Mouse (Mus musculus) fibroblast of lung, adult 2 months (primary cell): ENCODE measurements around the gene Meis2.
A peak's percentile ranks its signal among the peaks of the same experiment; 100 is the strongest.

Source experiments
- DNase-seq: peaks from one replicate; pipeline ENCODE4 v3.0.0-alpha.2; 2011; ENCODE audit warnings: low read depth

Meis2 gene

DNA sequence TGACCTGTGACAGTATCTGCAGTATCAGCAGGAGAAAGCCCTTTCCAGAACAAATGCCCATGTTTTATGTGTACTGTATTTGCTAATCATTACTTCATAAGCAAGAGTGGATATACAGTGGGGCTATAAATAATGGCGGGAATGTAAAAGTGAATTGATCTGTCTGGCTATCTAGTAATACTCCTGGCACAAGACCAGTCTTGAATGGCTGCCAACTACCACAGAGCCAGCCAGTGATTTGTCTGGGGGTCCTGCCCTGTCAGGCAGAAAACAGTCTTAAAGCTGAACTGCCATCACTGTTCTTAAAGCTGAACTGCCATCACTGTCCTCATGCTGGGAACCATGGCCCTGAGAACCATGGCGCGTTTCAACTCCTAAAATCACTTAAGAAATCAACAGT lies 169.9 kb downstream of the Meis2 start:
- no peak for DNase-seq

DNA sequence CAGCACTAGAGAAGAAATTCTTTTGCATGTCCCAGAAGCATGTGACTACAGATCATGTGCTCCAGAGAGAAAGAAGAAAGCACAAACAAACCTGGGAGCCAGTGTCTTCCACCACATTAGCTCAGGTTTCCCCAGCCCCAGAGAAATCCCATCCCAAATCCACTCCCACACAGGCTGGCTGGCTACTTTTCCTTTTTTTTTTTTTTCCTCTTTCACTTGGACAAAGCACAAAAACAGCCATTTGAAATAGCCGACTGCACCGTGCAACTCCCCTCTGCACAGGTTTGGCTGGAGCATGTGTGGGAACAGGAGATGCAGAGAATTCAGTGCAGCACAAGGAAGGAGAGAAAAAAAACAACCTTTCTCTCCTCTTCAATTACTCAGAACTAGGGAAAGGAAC lies 170.4 kb downstream of the Meis2 start:
- peak; percentile 42 for DNase-seq

DNA sequence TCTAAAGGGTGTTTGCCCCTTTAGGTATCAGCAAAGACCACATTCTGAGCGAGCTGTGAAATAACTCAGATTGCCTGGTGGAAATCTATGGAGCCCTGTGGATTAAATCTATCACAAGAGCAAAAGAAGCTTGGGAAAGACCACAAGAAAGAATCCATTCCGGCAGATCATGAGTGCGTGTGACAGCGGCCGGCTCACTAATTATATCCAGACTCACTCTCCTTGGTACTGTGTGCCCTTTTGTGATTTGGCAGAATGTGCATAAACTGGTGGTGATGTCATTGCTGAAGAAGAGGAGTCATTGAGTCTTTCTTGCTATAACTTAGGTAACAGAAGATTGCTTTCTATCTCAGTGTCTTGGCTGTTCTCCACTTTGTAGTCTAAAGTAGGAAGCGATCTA lies 172.5 kb downstream of the Meis2 start:
- no peak for DNase-seq

DNA sequence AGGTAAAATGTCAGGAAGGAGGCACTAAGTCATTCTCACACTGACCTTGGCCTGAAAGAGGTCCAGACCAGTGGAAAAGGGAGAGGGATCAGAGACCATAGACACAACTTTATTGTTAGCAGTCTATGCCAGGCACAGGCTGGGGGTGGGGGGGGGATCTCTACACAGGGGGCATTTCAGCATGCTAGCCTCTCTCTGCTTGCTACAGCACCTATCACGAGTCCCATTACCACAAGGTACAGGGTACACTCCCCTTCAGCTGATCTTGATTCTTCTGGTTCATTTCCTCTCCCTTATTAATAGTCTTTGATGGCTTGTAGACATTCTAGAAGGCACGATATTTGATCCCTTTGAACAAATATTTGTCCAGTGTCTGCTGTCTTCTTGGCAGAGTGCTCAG lies 174.9 kb downstream of the Meis2 start:
- no peak for DNase-seq

- DNase-seq: no peak
These were observed 175.6 kb downstream of the Meis2 start for GRCm38 (mm10) chr2:115890030-115890429.

- no peak for DNase-seq
These were observed 176.4 kb downstream of the Meis2 start for GRCm38 (mm10) chr2:115889212-115889611.

- DNase-seq: no peak
These were observed 177.1 kb downstream of the Meis2 start for GRCm38 (mm10) chr2:115888336-115889077.

- DNase-seq: no peak
These were observed 178.0 kb downstream of the Meis2 start for GRCm38 (mm10) chr2:115887631-115888030.

GRCm38 (mm10) chr2:115884184-115884583 lies 181.5 kb downstream of the Meis2 start:
- no peak for DNase-seq

DNA sequence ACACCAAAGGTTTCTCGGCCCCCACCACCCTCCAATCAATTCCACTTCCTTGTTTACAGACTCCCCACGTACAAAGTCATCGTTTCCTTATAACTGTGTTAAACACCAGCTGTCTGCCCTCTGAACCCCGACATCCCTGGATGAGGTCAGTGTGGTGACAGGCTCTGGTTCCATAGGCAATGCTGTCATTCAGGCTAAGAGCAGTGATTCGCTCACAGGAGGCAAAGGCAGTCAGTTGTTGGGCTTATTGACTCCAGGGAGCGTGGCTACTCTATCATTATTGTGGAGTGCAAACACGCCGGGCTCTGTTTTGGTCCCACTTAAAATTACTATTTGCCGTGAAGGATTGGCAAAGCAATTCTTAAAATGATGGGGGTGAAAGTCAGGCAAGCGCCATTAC lies 182.1 kb downstream of the Meis2 start:
- no peak for DNase-seq

DNA sequence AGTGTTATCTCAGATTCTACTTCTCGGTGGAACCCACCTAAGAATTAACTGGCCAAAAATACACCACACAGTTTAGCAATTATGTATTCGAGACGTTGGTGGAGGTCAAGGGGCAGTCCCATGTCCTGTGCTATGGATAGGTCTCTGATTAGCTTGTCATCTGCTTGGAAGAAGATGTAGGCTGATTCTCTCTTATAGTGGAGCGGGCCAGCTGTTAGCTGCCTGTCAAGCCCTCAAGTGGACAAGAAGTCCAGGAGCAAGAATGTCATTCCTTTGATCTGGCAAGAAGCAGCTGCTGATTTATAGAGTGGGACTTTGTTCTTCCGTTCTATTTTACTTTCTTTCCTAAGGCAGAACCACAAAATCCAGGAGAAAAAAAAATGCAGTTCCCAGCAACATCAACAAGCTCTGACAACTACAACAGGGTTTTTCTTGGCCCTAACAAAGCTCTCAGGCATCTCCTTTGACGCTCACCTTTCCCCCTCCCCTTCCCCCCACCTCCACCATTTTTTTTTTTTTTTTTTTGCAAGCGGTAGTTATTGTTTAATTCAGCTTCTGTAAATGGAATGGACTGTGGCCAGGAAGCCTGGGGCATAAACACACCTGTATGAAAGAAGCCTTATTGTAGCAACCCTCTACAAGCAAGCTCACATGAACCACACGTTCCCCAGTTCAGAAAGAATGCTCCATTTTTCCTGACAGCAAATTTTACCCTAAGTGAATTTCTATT lies 189.7 kb downstream of the Meis2 start:
- no peak for DNase-seq

GRCm38 (mm10) chr2:115872851-115873250 lies 192.8 kb downstream of the Meis2 start:
- DNase-seq: no peak

DNA sequence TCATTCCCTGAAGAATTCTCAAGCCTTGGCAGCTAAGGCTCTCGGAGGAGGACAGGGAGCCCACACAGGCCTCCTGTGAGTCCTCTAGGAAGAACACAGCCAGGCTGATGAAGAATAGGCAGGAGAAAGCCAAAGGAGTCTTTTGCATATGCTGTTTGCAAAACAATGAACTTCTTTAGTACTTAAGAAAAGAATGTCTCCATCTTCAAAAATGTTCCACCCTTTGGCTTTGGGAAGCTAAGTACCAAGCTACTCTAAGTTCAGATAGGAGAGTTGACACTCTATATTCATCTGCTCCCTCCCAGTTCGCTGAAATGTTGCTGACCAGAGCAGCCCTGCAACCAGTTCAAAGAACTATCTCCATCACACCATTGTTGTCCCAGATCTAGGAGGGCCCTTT lies 195.7 kb downstream of the Meis2 start:
- DNase-seq: no peak

- DNase-seq: no peak
These were observed 204.9 kb downstream of the Meis2 start for GRCm38 (mm10) chr2:115860600-115861347.

- no peak for DNase-seq
These were observed 205.5 kb downstream of the Meis2 start for GRCm38 (mm10) chr2:115860141-115860480.

DNA sequence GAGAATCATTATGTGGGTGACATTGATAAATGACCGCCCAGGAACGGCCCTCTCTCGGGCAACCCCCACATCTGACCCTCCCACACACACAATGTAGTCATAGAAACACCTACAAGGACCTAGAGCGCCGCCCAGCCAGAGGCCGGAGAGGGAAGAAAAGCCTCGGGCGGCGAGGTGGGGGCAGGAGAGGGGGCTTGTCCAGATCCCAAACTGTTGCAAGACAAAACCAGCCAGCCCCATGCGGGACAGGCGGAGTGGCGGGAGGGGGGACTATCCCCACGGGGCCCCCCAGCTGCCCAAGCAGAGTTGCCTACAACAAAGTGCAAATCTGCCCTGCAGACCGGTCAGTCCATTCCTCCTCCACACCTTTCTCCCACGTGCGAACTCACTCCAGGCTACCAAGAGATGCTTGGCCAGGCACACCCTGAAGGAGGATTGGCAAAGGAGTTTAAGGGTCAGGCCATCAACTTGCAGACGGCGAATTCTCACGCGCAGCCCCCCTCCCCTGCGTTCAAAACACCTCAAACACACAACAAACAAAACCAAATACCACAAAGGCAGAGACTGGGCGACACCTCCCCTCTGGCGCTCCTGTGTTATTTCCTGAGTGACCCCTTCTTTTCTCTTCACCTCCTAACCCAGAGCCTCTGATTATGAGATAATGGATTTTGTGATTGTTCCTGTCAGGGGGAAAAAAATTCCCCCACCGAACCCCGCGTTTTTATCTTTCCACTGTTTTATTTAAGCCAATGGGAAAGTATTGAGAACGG lies 206.1 kb downstream of the Meis2 start:
- DNase-seq: no peak

- no peak for DNase-seq
These were observed 206.7 kb downstream of the Meis2 start for GRCm38 (mm10) chr2:115858927-115859326.

GRCm38 (mm10) chr2:115858246-115858645 lies 207.4 kb downstream of the Meis2 start:
- no peak for DNase-seq

DNA sequence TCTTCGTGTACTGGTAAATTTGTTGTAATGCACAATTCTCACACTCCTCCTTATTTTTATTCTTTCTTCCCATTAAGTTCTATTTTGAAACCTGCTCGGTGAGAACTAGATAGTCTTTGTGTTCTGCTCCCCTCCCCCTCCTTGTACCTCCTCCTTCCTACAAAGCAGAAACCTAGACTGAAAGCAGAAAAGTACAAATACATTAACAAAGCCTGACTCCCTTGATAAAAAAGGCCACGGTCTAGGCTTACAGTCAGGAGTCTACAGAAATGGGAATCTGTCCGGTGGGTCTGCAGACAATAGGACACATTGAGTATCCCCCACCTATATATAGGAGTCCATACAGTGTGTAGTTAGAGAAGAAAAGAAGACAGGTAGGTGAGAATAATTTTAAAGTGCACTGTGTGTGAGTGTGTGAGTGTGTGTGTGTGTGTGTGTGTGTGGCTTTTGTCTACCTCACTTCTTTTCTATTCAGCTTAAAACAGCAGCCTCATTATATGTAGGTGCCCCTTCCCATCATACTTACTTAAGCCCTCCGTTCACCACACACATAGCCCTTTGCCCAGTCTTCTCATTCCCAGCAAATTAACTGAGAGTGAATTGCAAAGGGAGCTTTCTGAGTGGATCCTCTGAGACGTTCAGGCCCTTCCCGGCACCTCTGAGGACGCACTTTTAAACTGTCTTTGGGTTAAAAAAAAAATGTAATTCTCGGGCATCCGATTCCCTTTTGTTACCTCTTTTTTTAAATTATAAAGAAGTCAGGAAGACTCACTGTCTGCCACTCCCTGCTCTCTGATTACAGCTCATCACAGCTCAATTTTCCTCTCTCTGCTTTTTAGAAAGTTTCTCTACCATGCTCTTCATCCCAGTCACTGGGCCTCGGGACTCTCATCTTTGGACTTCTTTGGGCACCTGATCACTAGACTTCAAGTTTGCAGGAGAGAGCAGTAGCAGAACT lies 208.2 kb downstream of the Meis2 start:
- DNase-seq: no peak

DNA sequence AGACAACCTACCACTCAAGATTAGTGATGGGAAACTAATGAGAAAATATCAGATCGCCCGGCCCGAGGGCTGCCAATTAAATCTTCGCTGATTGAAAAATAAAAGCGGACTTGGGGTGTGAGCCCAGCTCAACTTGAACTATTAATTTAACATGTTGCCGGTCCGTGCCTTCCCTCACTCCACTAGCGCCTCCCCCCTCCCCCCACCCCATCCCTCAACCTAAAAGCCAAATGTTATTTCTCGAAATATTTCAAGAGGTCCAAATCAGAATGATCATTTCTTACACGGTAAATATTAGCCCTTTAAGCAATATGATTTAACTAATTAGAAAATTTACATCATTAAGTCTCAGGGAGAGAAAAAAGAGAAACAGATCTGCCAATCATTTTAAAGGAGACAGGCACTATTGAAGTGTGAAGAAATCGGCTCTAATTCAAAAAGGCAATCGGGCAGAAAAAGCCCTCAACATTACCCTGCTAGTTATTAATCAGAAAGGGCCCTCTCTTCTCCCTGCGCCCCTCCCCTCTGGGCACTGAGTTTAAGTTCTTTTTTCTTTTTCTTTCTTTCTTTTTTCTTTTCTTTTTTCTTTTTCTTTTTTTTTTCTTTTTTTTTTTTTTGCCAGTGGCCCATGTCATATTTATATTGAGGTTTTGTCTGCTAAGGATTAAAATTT lies 209.1 kb downstream of the Meis2 start:
- DNase-seq: no peak
